Mouse (Mus musculus) hindbrain, embryonic 10.5 days (tissue): Measurements from ENCODE around the gene Pacsin2. TPM values are rescaled to one million over a fixed set of nuclear protein-coding genes. Genes with fewer than 3 reads are reported as not detected.

ENCODE experiments used
- DNase-seq: peaks from one replicate; pipeline ENCODE4 v3.0.0-alpha.2; 2017; ENCODE audit warnings: low spot score
- H3K27ac ChIP-seq: fragments of 300-500 bp; sonication (generic); 2 replicates; pipeline ENCODE4 v1.5.1; 2016; ENCODE audit warnings: mild to moderate bottlenecking, moderate library complexity
- H3K27me3 ChIP-seq: fragments of 300-500 bp; sonication (generic); 2 replicates; pipeline ENCODE4 v1.6.1; 2016; ENCODE audit warnings: mild to moderate bottlenecking; ENCODE audit not compliant: poor library complexity, insufficient read depth, severe bottlenecking
- H3K36me3 ChIP-seq: fragments of 300-500 bp; sonication (generic); 2 replicates; pipeline ENCODE4 v1.6.1; 2016; ENCODE audit warnings: mild to moderate bottlenecking, moderate library complexity
- H3K4me1 ChIP-seq: fragments of 300-500 bp; sonication (generic); replicated peaks from 2 replicates; pipeline ENCODE4 v1.6.1; 2016; ENCODE audit warnings: mild to moderate bottlenecking
- H3K4me3 ChIP-seq: fragments of 300-500 bp; sonication (generic); 2 replicates; pipeline ENCODE4 v1.5.1; 2016; ENCODE audit warnings: mild to moderate bottlenecking, moderate library complexity
- H3K9me3 ChIP-seq: fragments of 300-500 bp; sonication (generic); 2 replicates; pipeline ENCODE4 v1.6.1; 2016; ENCODE audit warnings: mild to moderate bottlenecking, moderate library complexity
- WGBS: fragments of 180-500 bp; shearing (Covaris S2); methylation state at CpG from one replicate; pipeline ENCODE4 v1.1.7; 2016; 5-methylcytosine and 5-hydroxymethylcytosine counted together
- polyA plus RNA-seq: library from polyadenylated mRNA; unstranded; fragments of >200 nt; fragmentation: Nextera tagmentation; extraction: Ambion mirVana; gene quantifications from 2 replicates; pipeline ENCODE4 v1.2.1, GENCODE M21; 2016

Pacsin2 gene
- polyA plus RNA-seq, 1 experiment from 2014 or later: 53.3 TPM

- no peaks in the 10 kb centered on the region for H3K27me3 ChIP-seq
- no peaks in the 10 kb centered on the region for H3K36me3 ChIP-seq
- H3K27ac ChIP-seq: no peak overlapping the region
- no peak for DNase-seq
- WGBS: 63% methylated on average over 5 of the region's 5 CpGs
- H3K4me3 ChIP-seq: no peak overlapping the region
- no peaks in the 10 kb centered on the region for H3K9me3 ChIP-seq
- H3K4me1 ChIP-seq: peaks cover 27% of the 10 kb centered on the region
Observed at GRCm38 (mm10) chr15:83440726-83441125, 23.7 kb downstream of the Pacsin2 start.

DNA sequence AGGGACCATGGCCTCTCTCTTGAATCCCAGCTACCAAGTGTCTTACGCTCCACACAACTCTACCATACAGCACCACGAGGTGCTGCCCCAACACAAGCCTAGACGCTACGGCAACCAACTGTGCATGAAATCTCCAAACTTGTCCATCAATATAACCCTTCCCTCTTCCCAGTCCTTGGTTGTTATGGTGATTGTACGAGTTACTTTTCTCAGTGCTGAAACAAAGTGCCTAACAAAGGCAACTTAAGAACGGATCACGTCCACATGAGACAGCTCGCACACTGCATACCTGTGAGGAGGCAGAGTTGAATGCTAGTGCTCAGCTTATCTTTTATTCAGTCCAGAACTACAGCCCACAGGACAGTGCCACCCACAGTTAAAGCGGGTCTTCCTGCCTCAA is 27.9 kb downstream of the Pacsin2 start:
- H3K27me3 ChIP-seq: no peaks in the 10 kb centered on the region
- no peak overlapping the region for H3K4me3 ChIP-seq
- 81% methylated on average over 9 of the region's 9 CpGs for WGBS
- DNase-seq: no peak
- H3K9me3 ChIP-seq: no peaks in the 10 kb centered on the region
- no peaks in the 10 kb centered on the region for H3K36me3 ChIP-seq
- H3K4me1 ChIP-seq: peaks cover 24% of the 10 kb centered on the region
- no peak overlapping the region for H3K27ac ChIP-seq

DNA sequence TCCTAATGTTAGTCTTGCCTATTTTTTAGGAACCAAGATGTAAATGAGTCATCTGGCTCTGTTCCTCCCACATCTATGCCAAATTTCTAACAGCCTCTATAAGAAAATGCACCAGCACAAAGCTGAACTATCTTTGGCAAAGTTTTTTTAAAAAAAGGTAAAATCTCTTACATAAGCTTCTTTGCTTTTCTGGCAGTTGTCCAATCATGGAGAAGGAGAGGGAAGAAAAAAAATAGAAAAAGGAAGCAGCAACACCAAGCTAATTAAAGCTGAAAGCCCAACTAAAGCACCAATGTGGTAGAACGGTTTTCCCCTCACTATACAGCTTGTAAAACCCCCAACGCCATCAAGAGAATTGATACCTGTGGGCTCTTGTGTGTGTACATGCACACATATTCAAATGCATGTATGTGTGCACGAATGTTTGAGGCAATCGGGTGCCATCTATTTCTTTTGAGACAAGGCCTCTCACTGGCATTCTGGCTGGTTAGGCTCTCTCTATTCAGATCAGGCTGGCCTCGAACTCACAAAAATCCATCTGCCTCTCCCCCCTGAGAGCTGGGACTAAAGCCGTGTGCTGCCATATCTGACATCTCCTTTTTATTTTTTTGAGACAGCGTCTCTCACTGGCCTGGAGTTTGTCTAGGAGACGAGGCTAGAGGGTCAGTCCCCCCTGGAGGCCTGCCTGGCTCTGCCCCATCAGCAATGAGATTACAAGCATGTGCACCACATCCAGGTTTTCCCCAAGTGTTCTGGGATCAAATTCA is 28.9 kb downstream of the Pacsin2 start:
- WGBS: 86% methylated on average over 8 of the region's 8 CpGs
- no peaks in the 10 kb centered on the region for H3K36me3 ChIP-seq

GRCm38 (mm10) chr15:83434692-83435091 is 29.7 kb downstream of the Pacsin2 start:
- H3K9me3 ChIP-seq: no peaks in the 10 kb centered on the region
- no peaks in the 10 kb centered on the region for H3K36me3 ChIP-seq
- DNase-seq: no peak
- no peak overlapping the region for H3K27ac ChIP-seq
- H3K27me3 ChIP-seq: no peaks in the 10 kb centered on the region
- H3K4me3 ChIP-seq: no peak overlapping the region
- H3K4me1 ChIP-seq: peaks cover 18% of the 10 kb centered on the region
- WGBS: 79% methylated on average over 4 of the region's 4 CpGs

More for the DNA sequence above, 28.9 kb downstream of the Pacsin2 start:
- no peak overlapping the region for H3K27ac ChIP-seq
- no peaks in the 10 kb centered on the region for H3K9me3 ChIP-seq
- peaks cover 18% of the 10 kb centered on the region for H3K4me1 ChIP-seq
- DNase-seq: no peak
- no peaks in the 10 kb centered on the region for H3K27me3 ChIP-seq
- H3K4me3 ChIP-seq: no peak overlapping the region

- H3K4me1 ChIP-seq: peaks cover 18% of the 10 kb centered on the region
- 78% methylated on average over 2 of the region's 2 CpGs for WGBS
- 0 out of 2 replicates have a peak overlapping the region, but pooled peaks have one; percentile 29 for H3K27ac ChIP-seq
- no peaks in the 10 kb centered on the region for H3K27me3 ChIP-seq
- no peak for DNase-seq
- H3K9me3 ChIP-seq: no peaks in the 10 kb centered on the region
- no peaks in the 10 kb centered on the region for H3K36me3 ChIP-seq
- H3K4me3 ChIP-seq: no peak overlapping the region
Observed at GRCm38 (mm10) chr15:83433344-83433743, 31.1 kb downstream of the Pacsin2 start.

GRCm38 (mm10) chr15:83432231-83433031 is 32.0 kb downstream of the Pacsin2 start:
- no peak for DNase-seq
- WGBS: 72% methylated on average over 15 of the region's 15 CpGs
- no peak overlapping the region for H3K4me3 ChIP-seq
- H3K27ac ChIP-seq: peak overlapping the region; percentile 29; the same call in 1 of the 2 replicates
- H3K36me3 ChIP-seq: no peaks in the 10 kb centered on the region
- no peaks in the 10 kb centered on the region for H3K9me3 ChIP-seq
- H3K4me1 ChIP-seq: peaks cover 18% of the 10 kb centered on the region
- H3K27me3 ChIP-seq: no peaks in the 10 kb centered on the region

DNA sequence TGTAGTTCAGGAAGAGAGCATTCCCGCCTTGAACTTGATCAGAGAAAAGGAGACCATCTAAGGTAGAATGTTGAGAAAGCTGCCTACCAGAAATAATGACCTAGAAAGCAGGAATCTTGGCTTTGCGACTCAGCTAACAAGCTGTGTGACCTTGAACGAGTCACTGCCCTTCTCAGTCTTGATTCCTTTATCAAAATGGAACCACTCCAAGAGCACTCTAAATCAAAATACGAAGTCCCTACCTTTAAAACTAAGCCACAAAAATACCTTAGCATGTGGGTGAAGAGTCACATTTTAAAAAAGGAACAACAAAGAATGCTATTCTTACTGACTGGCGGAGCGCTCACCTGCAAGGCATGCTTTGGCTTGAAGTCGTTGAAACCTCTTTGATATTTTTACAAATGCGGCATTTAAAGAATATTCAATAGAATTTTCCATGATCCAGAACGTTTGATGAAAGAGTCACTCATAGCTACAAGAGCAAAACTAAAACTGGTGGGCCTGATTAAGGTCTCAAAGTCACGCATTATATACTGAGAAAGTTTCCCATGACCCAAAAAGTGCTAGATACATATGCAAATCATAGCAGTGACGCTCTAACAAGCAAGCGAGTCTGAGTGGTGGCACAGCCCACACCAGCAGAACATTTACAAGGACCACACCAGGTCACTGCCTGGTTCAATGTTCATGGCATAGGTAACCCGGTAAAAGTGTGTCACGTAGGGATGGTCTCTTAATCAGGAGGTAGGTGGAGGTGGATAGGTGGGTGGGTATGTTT is 33.2 kb downstream of the Pacsin2 start:
- no peak for DNase-seq

DNA sequence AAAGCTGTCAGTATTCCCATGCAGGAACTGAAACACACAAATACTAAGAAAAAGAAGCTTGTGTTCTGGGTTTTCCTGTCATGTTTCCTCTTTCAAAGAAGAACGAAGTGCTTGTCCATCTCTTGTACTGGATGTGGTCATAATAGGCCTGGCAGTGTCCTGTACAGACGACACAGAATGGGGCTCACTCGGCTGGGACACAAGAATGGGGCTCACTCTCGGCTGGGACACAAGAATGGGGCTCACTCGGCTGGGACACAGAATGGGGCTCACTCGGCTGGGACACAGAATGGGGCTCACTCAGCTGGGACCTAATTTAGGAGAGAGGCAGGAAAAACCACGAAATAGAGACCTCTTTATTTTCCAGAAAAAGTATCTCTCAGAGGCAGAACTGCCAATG is 34.0 kb downstream of the Pacsin2 start:
- Histone ChIP-seq H3K27me3 (no peaks in the 10 kb centered on the region), H3K9me3 (no peaks in the 10 kb centered on the region), H3K4me3 (no peak overlapping the region), H3K4me1 (peaks cover 31% of the 10 kb centered on the region), H3K36me3 (no peaks in the 10 kb centered on the region), H3K27ac (no peak overlapping the region)
- WGBS: 76% methylated on average over 7 of the region's 7 CpGs
- DNase-seq: no peak

More for the DNA sequence above, 33.2 kb downstream of the Pacsin2 start:
- H3K36me3 ChIP-seq: no peaks in the 10 kb centered on the region
- no peak overlapping the region for H3K27ac ChIP-seq
- no peaks in the 10 kb centered on the region for H3K9me3 ChIP-seq
- peaks cover 23% of the 10 kb centered on the region for H3K4me1 ChIP-seq
- H3K4me3 ChIP-seq: no peak overlapping the region
- no peaks in the 10 kb centered on the region for H3K27me3 ChIP-seq
- WGBS: 93% methylated on average over 14 of the region's 14 CpGs

DNA sequence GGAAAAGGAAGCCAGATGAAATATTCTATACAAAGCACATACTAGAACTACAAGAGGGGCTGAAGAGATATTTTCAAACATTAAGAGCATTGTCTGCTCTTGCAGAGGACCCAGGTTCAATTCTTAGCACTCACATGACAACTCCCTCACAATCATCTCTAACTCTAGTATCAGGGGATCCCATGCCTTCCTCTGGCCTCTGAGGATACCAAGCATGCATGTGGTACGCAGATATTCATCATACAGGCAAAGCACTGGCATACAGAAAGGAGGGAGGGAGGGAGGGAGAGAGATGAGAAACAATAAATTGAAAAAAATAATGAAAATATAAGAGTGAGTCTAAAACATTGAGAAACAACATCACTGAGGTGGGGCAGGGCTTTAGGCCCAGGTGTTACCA is 35.8 kb downstream of the Pacsin2 start:
- no peaks in the 10 kb centered on the region for H3K36me3 ChIP-seq
- no peak overlapping the region for H3K4me3 ChIP-seq
- no peaks in the 10 kb centered on the region for H3K9me3 ChIP-seq
- no peak for DNase-seq
- H3K27ac ChIP-seq: no peak overlapping the region
- H3K4me1 ChIP-seq: peaks cover 28% of the 10 kb centered on the region
- 83% methylated on average over 1 of the region's 1 CpGs for WGBS
- H3K27me3 ChIP-seq: no peaks in the 10 kb centered on the region

DNA sequence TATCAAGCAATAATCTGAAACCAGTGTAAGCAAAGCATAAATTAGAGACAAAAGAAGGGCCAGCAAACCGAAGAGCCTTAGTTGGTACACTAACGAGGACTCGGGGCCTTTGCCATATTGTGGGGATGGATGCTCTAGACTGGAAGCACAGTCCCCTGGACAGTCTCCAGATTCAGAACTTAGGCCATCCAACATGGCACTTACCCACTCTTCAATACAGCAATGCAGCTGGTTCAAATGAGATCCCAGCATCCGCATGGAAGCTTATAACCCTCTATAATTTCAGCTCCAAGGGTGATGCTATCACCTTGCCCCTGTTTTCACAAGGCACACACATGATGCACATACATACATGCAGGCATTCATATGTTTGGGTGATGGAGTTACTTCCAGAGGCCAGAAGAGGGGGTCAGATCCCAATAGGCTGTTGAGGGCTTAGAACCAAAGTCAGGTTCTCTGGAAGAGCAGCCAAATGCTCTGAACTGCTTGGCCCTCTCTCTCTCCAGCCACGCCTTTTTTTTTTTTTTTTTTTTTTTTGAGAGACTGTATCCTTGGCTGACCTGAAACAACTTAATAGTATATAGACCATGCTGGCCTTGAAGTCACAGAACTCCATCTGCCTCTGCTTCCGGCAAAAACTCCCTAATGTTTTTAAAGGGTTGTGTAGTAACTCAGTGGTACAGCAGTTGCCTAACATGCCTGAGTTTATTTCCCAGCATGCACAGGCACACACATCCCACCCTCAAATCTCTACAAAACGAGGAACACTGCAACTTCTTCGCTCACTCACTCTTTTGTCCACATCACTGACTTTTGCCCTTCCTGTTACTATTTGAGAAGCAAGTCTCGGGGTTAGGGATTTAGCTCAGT is 36.9 kb downstream of the Pacsin2 start:
- H3K9me3 ChIP-seq: no peaks in the 10 kb centered on the region
- no peaks in the 10 kb centered on the region for H3K36me3 ChIP-seq
- WGBS: 87% methylated on average over 9 of the region's 9 CpGs
- DNase-seq: no peak
- no peak overlapping the region for H3K27ac ChIP-seq
- H3K27me3 ChIP-seq: no peaks in the 10 kb centered on the region
- no peak overlapping the region for H3K4me3 ChIP-seq
- peaks cover 22% of the 10 kb centered on the region for H3K4me1 ChIP-seq

- 44% methylated on average over 5 of the region's 5 CpGs for WGBS
- Histone ChIP-seq H3K27ac (peak overlapping the region; percentile 59), H3K27me3 (no peaks in the 10 kb centered on the region), H3K4me1 (peaks cover 21% of the 10 kb centered on the region), H3K36me3 (no peaks in the 10 kb centered on the region), H3K4me3 (no peak overlapping the region), H3K9me3 (no peaks in the 10 kb centered on the region)
- peak; percentile 10 for DNase-seq
Observed at GRCm38 (mm10) chr15:83425794-83426193, 38.6 kb downstream of the Pacsin2 start.

DNA sequence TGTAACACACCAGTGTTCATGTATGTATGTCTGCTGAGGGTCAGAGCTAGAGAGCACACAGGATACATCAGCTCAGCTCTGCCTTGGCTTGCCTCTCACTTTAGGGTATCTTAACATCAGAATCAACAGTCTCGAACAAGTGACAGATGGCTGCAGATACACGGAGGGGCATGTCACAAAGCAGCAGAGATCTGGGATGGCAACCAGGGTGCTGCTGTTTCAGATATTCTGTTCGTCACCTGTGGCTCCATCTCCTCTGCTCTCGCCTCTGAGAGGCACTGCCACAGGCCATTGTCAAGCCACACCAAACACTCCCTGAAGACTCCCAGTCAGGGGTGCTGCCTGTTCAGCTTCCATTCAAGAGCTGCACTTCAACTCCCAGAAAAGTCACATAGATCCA is 39.1 kb downstream of the Pacsin2 start:
- H3K27ac ChIP-seq: 0 out of 2 replicates have a peak overlapping the region, but pooled peaks have one; percentile 59
- WGBS: 77% methylated on average over 4 of the region's 4 CpGs
- peaks cover 21% of the 10 kb centered on the region for H3K4me1 ChIP-seq

More for the DNA sequence above, 39.1 kb downstream of the Pacsin2 start:
- no peak for DNase-seq
- H3K4me3 ChIP-seq: no peak overlapping the region
- H3K9me3 ChIP-seq: no peaks in the 10 kb centered on the region
- no peaks in the 10 kb centered on the region for H3K36me3 ChIP-seq
- no peaks in the 10 kb centered on the region for H3K27me3 ChIP-seq
